Mouse (Mus musculus) kidney, adult 8-10 months (tissue): ENCODE data around the gene Obp2b.

Source experiments
- DNase-seq, 2 experiments: peaks; one replicate each; pipeline ENCODE4 v3.0.0; 2022

The Obp2b gene

DNA sequence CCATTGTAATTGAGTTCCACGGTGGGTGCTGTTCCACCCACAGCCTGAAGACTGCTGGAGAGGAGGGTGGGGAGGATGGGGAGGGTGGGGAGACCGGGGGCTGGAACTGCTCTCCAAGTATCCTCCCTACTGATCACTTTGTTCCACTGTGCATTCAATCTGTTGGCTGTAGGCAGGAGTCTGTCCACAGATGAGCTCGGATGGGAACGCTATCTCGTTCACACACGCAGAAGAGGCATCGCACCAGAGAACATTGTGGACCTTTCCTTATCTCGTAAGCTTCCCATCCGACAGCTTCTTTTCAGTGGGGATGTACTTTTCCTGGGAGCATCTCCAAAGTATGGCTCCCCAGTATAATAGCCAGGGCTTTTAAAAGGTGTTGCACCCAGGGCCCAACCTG lies 42.3 kb downstream of the Obp2b start:
- DNase-seq, result no peak

DNA sequence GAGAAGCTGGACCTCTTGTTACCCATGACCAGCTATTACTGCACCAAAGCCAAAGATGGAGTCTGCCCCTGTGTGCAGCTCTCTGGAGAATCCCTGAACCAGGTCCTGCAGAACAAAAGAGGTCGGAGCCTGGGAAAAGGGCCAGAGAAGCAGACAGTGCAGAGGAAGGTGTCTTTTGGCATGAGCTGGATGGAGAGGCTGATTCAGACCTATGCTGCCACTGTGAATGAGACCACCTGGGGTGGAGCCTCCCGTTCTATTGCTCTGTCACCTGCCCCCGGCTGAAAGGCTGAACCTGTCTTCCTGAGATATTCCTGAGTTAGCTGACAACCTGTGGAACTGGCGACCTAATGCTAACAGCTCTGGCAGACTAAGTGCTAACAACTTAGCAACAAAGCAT lies 44.1 kb downstream of the Obp2b start:
- no peak for DNase-seq

DNA sequence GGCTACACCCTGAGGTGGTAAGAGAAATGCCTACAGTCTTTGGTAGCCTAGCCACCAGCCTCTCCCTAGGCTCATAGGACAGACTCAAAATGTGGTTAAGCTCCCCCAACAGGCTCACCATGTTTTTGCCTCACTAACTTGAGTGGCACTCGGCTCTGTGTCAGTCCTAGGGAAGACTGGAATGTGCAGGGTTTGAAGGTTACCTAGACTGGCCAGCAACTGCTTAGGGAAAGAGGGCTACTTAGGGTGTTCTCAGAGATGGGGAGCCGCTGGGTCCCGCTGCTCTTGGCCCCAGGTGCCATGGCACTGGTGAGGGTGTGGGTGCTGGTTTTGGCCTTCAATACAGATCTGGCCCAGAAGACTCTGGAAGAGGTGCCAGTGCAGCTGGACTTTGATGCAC lies 45.1 kb downstream of the Obp2b start, which contains the start of gene Gm13539:
Gene Gm13539, plus strand, starts transcription at position 301 of the 400 bp plus-strand sequence.
- no peak for DNase-seq

DNA sequence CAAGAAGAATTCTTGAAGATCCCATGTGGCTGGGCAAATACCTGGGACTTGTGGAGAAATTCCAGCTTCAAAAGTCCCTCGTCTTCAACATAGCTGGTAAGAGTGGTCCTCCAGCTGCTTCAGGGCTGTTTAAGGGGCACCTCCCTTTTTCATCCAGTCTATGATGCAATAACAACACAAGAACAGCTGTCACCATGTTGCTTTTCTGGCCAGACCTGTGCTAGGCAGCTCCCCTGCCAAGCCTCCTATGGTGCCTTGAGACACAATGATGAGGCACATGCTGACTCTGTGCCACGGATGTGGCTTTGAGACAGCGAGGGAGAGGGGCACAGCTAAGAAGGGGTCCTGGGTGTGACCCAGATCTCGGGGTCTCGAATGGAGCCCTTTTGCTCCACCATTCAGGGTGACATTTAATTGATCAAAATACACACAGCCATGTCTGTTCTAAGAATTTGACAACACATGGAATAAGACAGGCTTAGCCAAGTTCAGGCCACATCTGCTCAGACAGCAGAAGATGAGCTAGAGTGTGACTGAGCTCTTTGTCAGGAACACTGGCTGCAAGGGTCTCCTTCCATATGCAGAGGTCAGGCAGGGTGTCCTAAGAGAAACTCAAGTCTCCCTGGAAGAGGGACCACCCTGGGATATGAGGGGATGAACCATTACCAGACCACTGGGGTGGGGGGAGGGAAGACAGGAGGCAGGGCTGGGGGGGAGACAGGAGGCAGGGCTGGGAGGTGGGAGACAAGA lies 48.9 kb downstream of the Obp2b start:
- no peak for DNase-seq

GRCm38 (mm10) chr2:25789092-25789491 lies 52.3 kb downstream of the Obp2b start:
- no peak for DNase-seq
